Mouse (Mus musculus): ENCODE measurements around the gene Znfx1. TPM values are rescaled to one million over a fixed set of nuclear protein-coding genes. Genes with fewer than 3 reads are reported as not detected.

Znfx1 gene
- polyA plus RNA-seq (2016; fragmentation: Nextera tagmentation; extraction: Ambion mirVana) = 9.8 and 10.4 TPM in 2 replicates

DNA sequence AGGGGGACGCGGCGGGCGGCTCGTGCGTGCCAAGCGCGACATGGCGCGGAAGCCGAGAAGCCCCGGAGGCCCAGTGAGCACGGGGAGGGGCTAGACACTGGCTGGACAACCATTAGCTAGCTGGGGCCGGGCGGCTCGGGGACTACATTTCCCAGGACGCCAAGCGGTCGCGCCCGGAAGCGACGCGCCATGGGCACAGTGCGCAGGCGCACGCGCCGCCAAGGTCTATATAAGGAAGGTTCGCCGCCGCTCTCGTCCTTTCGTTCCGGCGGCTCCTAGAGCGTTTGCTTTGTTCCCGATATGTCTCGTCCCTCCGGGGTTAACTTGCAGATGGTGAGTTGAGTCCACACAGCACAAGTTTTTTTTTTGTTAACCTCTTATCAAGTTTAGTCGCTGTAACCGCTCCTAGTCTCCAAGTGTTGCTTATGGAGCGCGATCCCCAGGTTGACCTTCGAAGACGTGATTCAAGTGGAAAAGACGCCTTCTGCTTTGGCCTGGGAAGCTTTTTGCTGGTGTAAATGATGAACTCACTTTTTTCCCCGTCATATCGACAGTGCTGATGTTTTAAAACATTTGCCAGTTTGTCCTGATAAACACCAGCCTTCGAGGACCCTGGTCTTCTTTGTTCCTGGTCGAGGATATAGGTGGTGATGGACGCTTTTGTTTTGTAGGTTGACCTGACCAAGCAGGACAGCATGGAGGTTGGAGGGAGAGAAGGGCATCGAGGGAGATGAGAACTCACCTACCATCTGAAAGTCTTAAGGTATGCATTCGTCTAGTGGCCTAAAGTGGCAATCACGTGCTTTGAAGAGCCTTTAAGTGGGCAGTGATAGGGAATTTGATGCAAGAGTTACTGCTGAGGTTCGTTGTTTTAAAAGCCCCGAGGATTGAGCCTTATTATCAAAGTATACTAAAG is at the start of gene Znfx1:
Gene Znfx1, minus strand, starts transcription at position 51 of the 916 bp plus-strand sequence.
- peaks cover 29% of the 10 kb centered on the region for H3K4me1 ChIP-seq (replicated peaks)
- no peaks in the 10 kb centered on the region for H3K27me3 ChIP-seq (replicated peaks)
- H3K27ac ChIP-seq (ENCODE audit: poor library complexity, severe bottlenecking) = peak within 1 kb of the TSS; percentile 96
- peak; percentile 95 for ATAC-seq (ENCODE audit: insufficient number of reproducible peaks, low FRiP score)
- peak within 1 kb of the TSS; percentile 98 for H3K9ac ChIP-seq
- no peaks in the 10 kb centered on the region for H3K9me3 ChIP-seq (replicated peaks)
- H3K4me3 ChIP-seq = peak within 1 kb of the TSS; percentile 89
- peaks cover 31% of the 10 kb centered on the region for H3K36me3 ChIP-seq
- WGBS = under 1% methylated on average over 57 of the region's 57 CpGs
- H3K4me2 ChIP-seq = peak within 1 kb of the TSS; percentile 93

DNA sequence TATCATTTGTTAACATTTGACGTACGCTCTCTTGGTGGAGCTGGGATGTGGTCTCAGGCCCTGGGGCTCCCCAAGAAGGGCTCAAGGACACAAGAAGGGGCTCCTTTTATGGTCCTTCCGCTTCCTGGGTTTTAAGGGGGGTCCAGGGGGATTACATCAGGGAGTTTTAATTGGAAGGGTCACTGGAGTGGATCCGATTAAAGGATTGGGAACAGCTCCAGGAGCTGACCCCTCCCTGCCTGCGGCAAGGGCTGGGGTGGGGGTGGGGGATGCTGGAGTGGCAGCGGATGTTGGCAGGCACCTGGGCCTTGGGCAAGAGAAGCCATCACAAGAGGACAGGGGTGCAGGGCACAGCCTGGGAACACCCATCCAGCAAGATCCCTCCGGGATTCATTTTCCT is 49.4 kb upstream of the Znfx1 start:
- no peak for ATAC-seq (ENCODE audit: insufficient number of reproducible peaks, low FRiP score)
- 58% methylated on average over 7 of the region's 7 CpGs for WGBS
- Histone ChIP-seq H3K27ac (ENCODE audit: poor library complexity, severe bottlenecking) (no peak overlapping the region), H3K27me3 (replicated peaks) (0 out of 2 replicates have a peak, but pooled peaks cover 26% of the 10 kb centered on the region), H3K4me3 (no peak overlapping the region), H3K4me2 (no peak overlapping the region), H3K36me3 (no peaks in the 10 kb centered on the region), H3K4me1 (replicated peaks) (no peaks in the 10 kb centered on the region), H3K9me3 (replicated peaks) (no peaks in the 10 kb centered on the region), H3K9ac (0 out of 2 replicates have a peak overlapping the region, but pooled peaks have one; percentile 18)

- no peak overlapping the region for H3K4me2 ChIP-seq
- peaks cover 4% of the 10 kb centered on the region; the same call in 1 of the 2 replicates for H3K9me3 ChIP-seq (replicated peaks)
- H3K9ac ChIP-seq = no peak overlapping the region
- H3K27ac ChIP-seq (ENCODE audit: poor library complexity, severe bottlenecking) = no peak overlapping the region
- H3K4me3 ChIP-seq = no peak overlapping the region
- no peak for ATAC-seq (ENCODE audit: insufficient number of reproducible peaks, low FRiP score)
- H3K4me1 ChIP-seq (replicated peaks) = no peaks in the 10 kb centered on the region
- no peaks in the 10 kb centered on the region for H3K36me3 ChIP-seq
- 0 out of 2 replicates have a peak, but pooled peaks cover 36% of the 10 kb centered on the region for H3K27me3 ChIP-seq (replicated peaks)
- WGBS = 79% methylated on average over 8 of the region's 8 CpGs
These were observed 46.7 kb upstream of the Znfx1 start for GRCm38 (mm10) chr2:167109506-167109905.

- Histone ChIP-seq H3K27me3 (replicated peaks) (peaks cover 25% of the 10 kb centered on the region; the same call in 1 of the 2 replicates), H3K4me3 (no peak overlapping the region), H3K9me3 (replicated peaks) (peaks cover 4% of the 10 kb centered on the region; the same call in 1 of the 2 replicates), H3K4me2 (no peak overlapping the region), H3K4me1 (replicated peaks) (peaks cover 8% of the 10 kb centered on the region), H3K9ac (no peak overlapping the region), H3K27ac (ENCODE audit: poor library complexity, severe bottlenecking) (no peak overlapping the region), H3K36me3 (no peaks in the 10 kb centered on the region)
- ATAC-seq (ENCODE audit: insufficient number of reproducible peaks, low FRiP score) = no peak
- WGBS = 44% methylated on average over 7 of the region's 7 CpGs
These were observed 40.7 kb upstream of the Znfx1 start for GRCm38 (mm10) chr2:167103546-167103945.

DNA sequence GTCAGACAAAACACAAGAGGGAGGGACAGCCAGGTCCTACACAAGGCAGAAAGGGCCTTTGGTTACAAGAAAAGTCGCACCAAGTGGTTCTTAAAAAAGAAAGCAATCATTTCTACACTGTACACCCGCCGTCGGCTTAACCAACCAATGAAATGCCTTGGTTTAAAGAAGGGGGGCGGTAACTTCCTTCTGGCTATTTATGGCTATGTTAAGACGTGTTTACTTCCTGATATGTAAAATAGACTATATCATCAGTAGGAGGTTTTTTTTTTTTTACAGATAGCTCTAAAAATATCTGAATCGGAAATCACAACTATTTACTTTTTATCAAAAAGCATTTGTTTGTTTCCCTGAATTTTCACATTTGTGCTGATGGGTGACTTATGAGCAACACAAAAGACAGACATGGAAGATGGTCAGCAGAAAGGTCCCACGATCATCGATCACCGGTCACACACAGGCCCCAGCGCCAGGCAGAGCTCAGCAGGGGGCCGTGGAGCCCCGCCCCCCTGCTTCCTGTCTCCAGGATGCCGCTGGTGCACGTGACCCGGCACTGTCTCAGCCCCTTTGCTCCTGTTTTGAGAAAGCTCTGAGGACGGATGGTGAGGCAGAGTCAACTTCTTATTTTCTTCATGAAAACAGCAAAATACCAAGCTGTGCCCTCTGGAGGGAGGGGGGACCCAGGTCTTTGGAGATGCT is 39.1 kb upstream of the Znfx1 start:
- H3K4me1 ChIP-seq (replicated peaks) = peaks cover 8% of the 10 kb centered on the region
- ATAC-seq (ENCODE audit: insufficient number of reproducible peaks, low FRiP score) = no peak
- 64% methylated on average over 17 of the region's 17 CpGs for WGBS
- H3K36me3 ChIP-seq = no peaks in the 10 kb centered on the region
- H3K27ac ChIP-seq (ENCODE audit: poor library complexity, severe bottlenecking) = no peak overlapping the region
- 0 out of 2 replicates have a peak, but pooled peaks cover under 1% of the 10 kb centered on the region for H3K9me3 ChIP-seq (replicated peaks)
- no peak overlapping the region for H3K4me2 ChIP-seq
- H3K27me3 ChIP-seq (replicated peaks) = peaks cover 28% of the 10 kb centered on the region
- H3K4me3 ChIP-seq = no peak overlapping the region
- H3K9ac ChIP-seq = no peak overlapping the region

DNA sequence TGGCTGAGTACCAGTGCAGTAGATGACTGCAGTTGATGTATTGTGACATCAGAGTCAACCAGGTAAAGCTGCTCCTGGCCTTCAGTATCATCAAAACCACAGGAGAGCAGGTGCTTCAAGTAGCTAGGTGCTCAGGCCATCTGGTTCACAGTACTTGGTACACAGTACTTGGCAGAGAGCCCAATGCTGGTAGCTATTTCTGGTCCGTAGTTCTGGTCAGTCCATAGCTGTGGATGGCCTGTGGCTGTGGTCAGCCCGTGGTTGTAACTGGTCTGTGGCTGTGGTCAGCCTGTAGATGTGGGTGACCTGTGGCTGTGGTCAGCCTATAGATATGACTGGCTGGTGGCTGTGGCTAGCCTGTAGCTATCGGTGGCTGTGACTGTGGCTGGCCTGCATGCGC is 31.9 kb upstream of the Znfx1 start:
- Histone ChIP-seq H3K4me3 (no peak overlapping the region), H3K9ac (no peak overlapping the region), H3K4me1 (replicated peaks) (no peaks in the 10 kb centered on the region), H3K9me3 (replicated peaks) (no peaks in the 10 kb centered on the region), H3K27ac (ENCODE audit: poor library complexity, severe bottlenecking) (no peak overlapping the region), H3K36me3 (no peaks in the 10 kb centered on the region), H3K4me2 (no peak overlapping the region), H3K27me3 (replicated peaks) (peaks cover 7% of the 10 kb centered on the region)
- no peak for ATAC-seq (ENCODE audit: insufficient number of reproducible peaks, low FRiP score)
- 79% methylated on average over 4 of the region's 4 CpGs for WGBS

DNA sequence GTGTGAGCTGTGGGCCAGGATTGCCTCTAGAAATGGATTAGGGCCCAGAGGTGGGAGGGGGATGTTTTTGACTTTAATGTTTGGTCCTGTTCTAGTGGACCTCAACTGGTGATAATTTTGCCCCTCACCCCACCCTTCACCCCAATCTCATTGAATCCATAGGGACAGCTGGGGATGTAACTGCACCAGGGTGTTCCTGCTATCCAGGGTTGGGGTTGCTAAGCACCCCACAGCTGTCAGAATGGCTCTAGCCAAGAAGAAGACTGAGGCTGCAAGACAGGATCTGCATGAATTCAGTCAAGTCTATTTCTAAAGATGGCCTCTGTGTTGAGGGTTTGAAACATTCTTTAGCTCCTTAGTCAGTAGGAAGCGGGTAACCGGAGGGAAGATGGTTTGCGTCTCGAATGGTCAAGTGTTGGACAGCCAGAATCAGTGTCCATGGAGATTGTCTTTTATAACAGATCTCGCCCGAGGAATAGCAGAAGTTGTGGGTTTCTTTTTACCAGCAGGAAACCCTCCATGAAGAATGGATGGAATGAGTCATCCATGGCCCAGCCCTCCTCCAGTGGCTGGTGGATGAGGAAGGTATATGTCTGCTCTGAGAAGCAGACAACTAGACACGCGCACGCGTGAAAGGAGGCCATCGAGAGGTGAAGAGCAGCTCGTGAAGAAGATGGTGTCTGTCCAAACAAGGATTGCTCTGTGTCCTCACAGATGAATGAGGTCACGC is 30.5 kb upstream of the Znfx1 start:
- ATAC-seq (ENCODE audit: insufficient number of reproducible peaks, low FRiP score) = no peak
- no peaks in the 10 kb centered on the region for H3K4me1 ChIP-seq (replicated peaks)
- H3K4me2 ChIP-seq = no peak overlapping the region
- H3K27ac ChIP-seq (ENCODE audit: poor library complexity, severe bottlenecking) = no peak overlapping the region
- H3K4me3 ChIP-seq = no peak overlapping the region
- no peak overlapping the region for H3K9ac ChIP-seq
- H3K27me3 ChIP-seq (replicated peaks) = peaks cover 7% of the 10 kb centered on the region; the same call in 1 of the 2 replicates
- 78% methylated on average over 13 of the region's 13 CpGs for WGBS
- H3K9me3 ChIP-seq (replicated peaks) = no peaks in the 10 kb centered on the region
- H3K36me3 ChIP-seq = no peaks in the 10 kb centered on the region

DNA sequence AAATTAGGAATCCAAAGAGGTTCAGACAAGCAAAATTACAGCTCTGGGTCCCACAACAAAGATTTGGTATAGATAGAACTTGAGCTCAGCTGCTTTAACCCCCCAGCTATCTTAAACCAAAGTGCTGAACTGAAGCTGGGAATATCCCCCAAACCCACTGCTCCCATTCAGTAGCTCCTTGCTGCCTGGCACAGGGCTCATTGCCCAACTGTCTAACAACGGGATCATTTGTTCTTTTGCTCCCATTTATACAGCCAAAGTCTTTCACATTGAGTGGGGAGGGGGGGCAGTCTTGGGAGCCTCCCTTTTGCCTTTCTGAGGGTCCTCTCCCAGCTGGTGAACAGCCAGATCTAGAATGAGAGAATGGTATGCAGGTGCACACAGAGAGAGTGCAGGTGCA is 27.5 kb upstream of the Znfx1 start:
- Histone ChIP-seq H3K4me2 (no peak overlapping the region), H3K9me3 (replicated peaks) (no peaks in the 10 kb centered on the region), H3K27ac (ENCODE audit: poor library complexity, severe bottlenecking) (no peak overlapping the region), H3K36me3 (no peaks in the 10 kb centered on the region), H3K4me1 (replicated peaks) (no peaks in the 10 kb centered on the region), H3K4me3 (no peak overlapping the region), H3K27me3 (replicated peaks) (peaks cover 3% of the 10 kb centered on the region; the same call in 1 of the 2 replicates), H3K9ac (no peak overlapping the region)
- no peak for ATAC-seq (ENCODE audit: insufficient number of reproducible peaks, low FRiP score)
- 62% methylated on average over 1 of the region's 1 CpGs for WGBS

DNA sequence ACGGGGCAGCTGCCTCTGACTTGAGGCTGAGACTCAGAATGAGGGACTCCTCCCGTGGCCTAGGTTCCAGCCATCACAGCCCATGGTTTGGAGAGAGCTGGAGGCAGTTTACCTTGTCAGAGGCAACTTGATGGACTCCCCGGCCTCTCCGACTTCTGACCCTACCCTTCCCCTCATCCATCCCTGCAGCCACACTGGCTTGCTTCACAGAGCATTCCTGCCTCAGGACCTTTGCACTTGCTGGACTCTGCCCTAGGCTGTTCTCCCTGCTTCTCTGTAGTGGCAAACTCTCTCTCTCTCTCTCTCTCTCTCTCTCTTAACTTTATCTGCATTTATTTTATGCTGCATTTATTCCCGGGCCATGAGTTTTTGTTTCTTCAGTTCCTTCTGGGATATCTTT is 24.0 kb upstream of the Znfx1 start:
- no peak for ATAC-seq (ENCODE audit: insufficient number of reproducible peaks, low FRiP score)

DNA sequence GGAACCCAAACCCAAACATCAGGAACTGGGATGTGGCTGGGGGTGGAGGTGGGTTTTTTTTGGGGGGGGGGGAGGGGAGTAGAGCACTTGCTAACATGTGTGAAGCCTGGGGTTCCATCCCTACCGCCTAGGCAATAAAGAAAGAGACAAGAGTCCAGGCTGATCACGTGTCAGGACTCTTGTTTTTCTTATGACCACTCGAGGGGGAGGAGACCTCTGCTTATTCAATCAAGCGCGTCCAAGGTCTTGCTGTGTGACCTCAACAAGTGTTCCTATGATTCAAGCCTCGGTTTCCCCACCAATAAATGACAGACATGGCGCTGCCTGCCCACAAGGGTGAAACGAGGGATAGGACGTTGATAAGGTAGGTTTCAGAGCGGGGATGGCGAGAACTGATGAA is 23.3 kb upstream of the Znfx1 start:
- peaks cover 3% of the 10 kb centered on the region; the same call in 1 of the 2 replicates for H3K27me3 ChIP-seq (replicated peaks)
- ATAC-seq (ENCODE audit: insufficient number of reproducible peaks, low FRiP score) = no peak
- no peak overlapping the region for H3K9ac ChIP-seq
- H3K36me3 ChIP-seq = no peaks in the 10 kb centered on the region
- 54% methylated on average over 11 of the region's 11 CpGs for WGBS
- no peak overlapping the region for H3K4me2 ChIP-seq
- no peak overlapping the region for H3K4me3 ChIP-seq
- no peaks in the 10 kb centered on the region for H3K9me3 ChIP-seq (replicated peaks)
- H3K27ac ChIP-seq (ENCODE audit: poor library complexity, severe bottlenecking) = no peak overlapping the region
- H3K4me1 ChIP-seq (replicated peaks) = 0 out of 2 replicates have a peak, but pooled peaks cover 6% of the 10 kb centered on the region

More for the DNA sequence above, 24.0 kb upstream of the Znfx1 start:
- Histone ChIP-seq H3K4me2 (no peak overlapping the region), H3K9ac (no peak overlapping the region), H3K27ac (ENCODE audit: poor library complexity, severe bottlenecking) (no peak overlapping the region), H3K27me3 (replicated peaks) (peaks cover 3% of the 10 kb centered on the region; the same call in 1 of the 2 replicates), H3K4me3 (no peak overlapping the region), H3K36me3 (no peaks in the 10 kb centered on the region), H3K9me3 (replicated peaks) (no peaks in the 10 kb centered on the region), H3K4me1 (replicated peaks) (0 out of 2 replicates have a peak, but pooled peaks cover under 1% of the 10 kb centered on the region)
- WGBS = 73% methylated on average over 5 of the region's 5 CpGs

Data from heart, embryonic 12.5 days (tissue).